Mouse (Mus musculus): ENCODE measurements around the gene Dlx2.

Dlx2 gene

GRCm38 (mm10) chr2:71542227-71542815, 4.2 kb downstream of the Dlx2 start:
- in situ Hi-C loops (cut with MboI; ENCODE audit: unreplicated experiment in 2 of 2): loop anchor here in 1 of 2 experiments (5.0 kb wide), 1 partner anchor 90 kb away; the partner anchor contains the start of gene Metap1d

GRCm38 (mm10) chr2:71541418-71542226, 4.9 kb downstream of the Dlx2 start:
- in situ Hi-C loops (cut with MboI; ENCODE audit: unreplicated experiment in 2 of 2): loop anchor here in 1 of 2 experiments (5.0 kb wide), 1 partner anchor 89 kb away; the partner anchor contains the start of gene Metap1d

GRCm38 (mm10) chr2:71540611-71541417, 5.7 kb downstream of the Dlx2 start:
- in situ Hi-C loops (cut with MboI; ENCODE audit: unreplicated experiment in 2 of 2): loop anchor here in 1 of 2 experiments (5.0 kb wide), 1 partner anchor 89 kb away; the partner anchor contains the start of gene Metap1d

GRCm38 (mm10) chr2:71534242-71535052, 12.1 kb downstream of the Dlx2 start:
- in situ Hi-C loops (cut with MboI; ENCODE audit: unreplicated experiment in 2 of 2): no loop called here

- in situ Hi-C loops (cut with MboI; ENCODE audit: unreplicated experiment in 2 of 2): no loop called here
Measured at GRCm38 (mm10) chr2:71533094-71533493, 13.5 kb downstream of the Dlx2 start.

- in situ Hi-C loops (cut with MboI; ENCODE audit: unreplicated experiment in 2 of 2): no loop called here
Measured at GRCm38 (mm10) chr2:71531990-71532970, 14.3 kb downstream of the Dlx2 start.

- in situ Hi-C loops (cut with MboI; ENCODE audit: unreplicated experiment in 2 of 2): no loop called here
Measured at GRCm38 (mm10) chr2:71531124-71531590, 15.4 kb downstream of the Dlx2 start.

GRCm38 (mm10) chr2:71530391-71531123, 16.0 kb downstream of the Dlx2 start:
- in situ Hi-C loops (cut with MboI; ENCODE audit: unreplicated experiment in 2 of 2): no loop called here

- in situ Hi-C loops (cut with MboI; ENCODE audit: unreplicated experiment in 2 of 2): no loop called here
Measured at GRCm38 (mm10) chr2:71529511-71530351, 16.8 kb downstream of the Dlx2 start.

GRCm38 (mm10) chr2:71528714-71529510, 17.6 kb downstream of the Dlx2 start:
- in situ Hi-C loops (cut with MboI; ENCODE audit: unreplicated experiment in 2 of 2): no loop called here

- in situ Hi-C loops (cut with MboI; ENCODE audit: unreplicated experiment in 2 of 2): no loop called here
Measured at GRCm38 (mm10) chr2:71528014-71528713, 18.4 kb downstream of the Dlx2 start, which contains the start of gene Dlx1. TSS of gene Dlx1 (plus strand) at chr2:71528113.

- in situ Hi-C loops (cut with MboI; ENCODE audit: unreplicated experiment in 2 of 2): no loop called here
Measured at GRCm38 (mm10) chr2:71527323-71528013, 19.1 kb downstream of the Dlx2 start.

- in situ Hi-C loops (cut with MboI; ENCODE audit: unreplicated experiment in 2 of 2): no loop called here
Measured at GRCm38 (mm10) chr2:71526595-71527322, 19.8 kb downstream of the Dlx2 start.

GRCm38 (mm10) chr2:71524763-71525162, 21.8 kb downstream of the Dlx2 start:
- in situ Hi-C loops (cut with MboI; ENCODE audit: unreplicated experiment in 2 of 2): no loop called here

GRCm38 (mm10) chr2:71523431-71523830, 23.1 kb downstream of the Dlx2 start:
- in situ Hi-C loops (cut with MboI; ENCODE audit: unreplicated experiment in 2 of 2): no loop called here

Data from v-Abl transformed pro-B cells (cell line).